Mouse (Mus musculus) adrenal gland, adult 18-20 months (tissue): Measurements from ENCODE around the gene 6430571L13Rik. TPM values are rescaled to one million over a fixed set of nuclear protein-coding genes. Genes with fewer than 3 reads are reported as not detected.

ENCODE experiments used
- DNase-seq, 2 experiments: peaks; one replicate each; pipeline ENCODE4 v3.0.0; 2021 to 2022; ENCODE audit warnings: low spot score in 2 of 2
- total RNA-seq, 2 experiments: library from RNA; stranded (reverse); gene quantifications; 1 replicate in 1 of 2; 2 replicates in 1 of 2; pipeline ENCODE4 v1.2.3; 2021

The 6430571L13Rik gene
- total RNA-seq, 2 experiments from 2014 or later: 0.30 to 1.3 TPM

GRCm38 (mm10) chr9:107377961-107378512, 37.6 kb downstream of the 6430571L13Rik start:
- DNase-seq: no peak

GRCm38 (mm10) chr9:107381723-107382122, 41.3 kb downstream of the 6430571L13Rik start:
- peak in 1 of 2 experiments; percentile 20 for DNase-seq

DNA sequence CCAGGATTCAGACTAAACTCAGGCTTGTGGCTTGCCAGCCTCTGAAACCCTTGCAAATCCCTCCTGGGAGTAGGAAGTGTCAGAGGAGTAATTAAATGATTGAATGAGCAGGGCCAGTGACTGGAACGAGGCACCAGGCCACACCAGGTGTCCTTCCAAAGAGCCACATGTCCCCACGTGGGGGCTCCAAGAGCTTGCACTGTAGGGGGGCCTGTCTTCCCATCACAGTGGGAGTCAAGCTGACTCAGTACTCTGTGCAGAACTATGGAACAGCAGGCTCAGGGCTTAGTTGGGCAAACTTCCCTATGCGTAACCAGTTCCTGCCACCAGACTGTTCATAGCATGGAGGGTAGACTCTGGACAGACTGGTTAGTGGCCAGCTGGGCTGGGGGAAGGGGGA, 44.0 kb downstream of the 6430571L13Rik start:
- DNase-seq: no peak

DNA sequence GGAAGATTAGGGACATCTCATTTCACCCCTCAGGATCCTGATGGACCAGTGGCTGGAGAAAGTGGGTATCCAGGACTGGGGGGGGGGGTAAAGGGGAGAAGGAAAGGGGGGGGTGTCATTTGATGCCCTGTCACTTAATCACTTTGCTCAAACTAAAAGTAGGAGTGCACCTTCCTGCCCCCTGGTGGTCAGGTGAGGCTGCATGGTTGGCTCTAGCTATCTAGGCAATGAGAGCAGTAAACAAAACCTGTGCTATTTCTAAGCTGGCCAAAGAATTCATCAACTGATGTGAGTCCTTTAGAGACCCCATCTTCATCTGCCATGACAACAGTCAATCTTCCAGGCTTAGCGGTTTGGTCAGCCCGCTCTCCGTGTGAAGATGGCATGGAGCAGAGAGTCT, 46.3 kb downstream of the 6430571L13Rik start:
- DNase-seq: peak in 1 of 2 experiments; percentile 34

DNA sequence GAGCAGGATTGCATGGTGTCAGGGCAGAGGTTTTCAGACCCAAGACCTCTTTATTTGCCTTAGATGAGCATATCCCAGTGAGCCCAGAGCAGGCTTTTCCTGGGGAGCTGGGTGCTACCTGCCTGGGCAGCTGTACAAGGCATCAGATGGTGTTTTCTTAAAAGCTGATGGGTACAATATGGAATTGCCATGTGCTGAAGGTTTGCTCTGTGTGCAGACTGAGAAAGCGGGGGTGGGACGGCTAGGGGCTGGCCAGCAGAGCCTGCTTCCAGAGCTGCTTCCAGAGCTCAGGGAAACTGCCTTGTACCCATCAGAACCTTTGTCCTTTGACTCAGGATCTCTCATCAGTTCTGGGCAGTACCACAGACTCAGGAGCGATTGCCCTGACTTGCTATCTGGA, 47.3 kb downstream of the 6430571L13Rik start:
- no peak for DNase-seq

- no peak for DNase-seq
Measured at GRCm38 (mm10) chr9:107388263-107388662, 47.9 kb downstream of the 6430571L13Rik start.

GRCm38 (mm10) chr9:107396397-107396796, 56.0 kb downstream of the 6430571L13Rik start:
- DNase-seq: no peak

- DNase-seq: no peak
Measured at GRCm38 (mm10) chr9:107398968-107399367, 58.6 kb downstream of the 6430571L13Rik start.

DNA sequence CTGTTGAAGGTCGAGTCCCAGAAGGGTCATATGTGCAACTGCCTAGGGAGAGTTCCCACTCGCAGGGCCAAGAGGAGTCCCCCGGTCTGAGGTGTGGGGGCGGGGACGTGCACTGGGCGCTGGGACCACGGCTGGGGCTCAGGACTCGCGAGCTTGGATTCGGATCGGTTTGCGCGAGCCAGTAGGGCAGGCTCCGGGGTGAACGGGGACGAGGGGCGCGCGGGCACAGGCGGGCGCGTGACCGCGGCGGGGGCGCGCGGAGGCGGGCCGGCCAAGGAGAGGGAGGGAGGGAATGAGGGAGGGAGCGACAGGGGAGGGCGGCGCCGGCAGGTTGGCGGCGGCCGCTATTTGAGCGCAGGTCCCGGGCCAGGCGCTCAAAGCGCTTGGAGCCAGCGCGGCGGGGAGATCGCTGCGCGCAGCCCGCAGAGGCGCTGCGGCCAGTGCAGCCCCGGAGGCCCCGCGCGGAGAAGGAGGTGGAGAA, 59.1 kb downstream of the 6430571L13Rik start, which contains the start of gene Cacna2d2:
Gene Cacna2d2 (plus strand): TSS at position 122 of the 481 bp plus-strand sequence.
- DNase-seq: peak; percentile 61 to 63

DNA sequence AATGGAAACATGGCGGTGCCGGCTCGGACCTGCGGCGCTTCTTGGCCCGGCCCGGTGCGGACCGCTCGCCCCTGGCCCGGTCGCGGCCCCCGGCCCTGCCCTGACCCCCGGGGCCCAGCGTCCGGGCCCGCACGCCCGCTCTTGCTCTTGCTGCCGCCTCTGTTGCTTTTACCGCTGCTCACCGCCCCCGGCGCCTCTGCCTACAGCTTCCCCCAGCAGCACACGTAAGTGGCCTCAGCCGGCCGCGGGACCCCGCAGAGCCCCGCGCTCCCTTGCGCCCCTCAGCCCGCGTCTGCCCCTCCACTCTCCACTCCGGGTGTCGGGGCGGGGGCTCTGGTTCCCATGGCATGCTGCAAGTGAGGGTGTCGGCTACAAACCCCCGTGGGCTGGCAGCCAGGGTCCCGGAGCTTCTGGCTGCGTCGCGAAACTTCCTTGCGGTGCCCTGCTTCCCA, 59.7 kb downstream of the 6430571L13Rik start:
- DNase-seq: peak in 1 of 2 experiments; percentile 7

- DNase-seq: no peak
Measured at GRCm38 (mm10) chr9:107400666-107401285, 60.4 kb downstream of the 6430571L13Rik start.

Other genes starting within 250 kb of the 6430571L13Rik start
- gene Dock3, start 108.7 kb upstream of the 6430571L13Rik start, total RNA-seq: 1 to 10 TPM; 3.1 to 3.7 TPM
- gene Mapkapk3, start 50.7 kb upstream of the 6430571L13Rik start, total RNA-seq: 10 to 100 TPM; 42.8 to 55.6 TPM
- 1 to 10 TPM; 7.9 to 9.9 TPM for gene Cish, start 44.6 kb upstream of the 6430571L13Rik start, total RNA-seq
- gene Hemk1, start 2.3 kb upstream of the 6430571L13Rik start, total RNA-seq: 10 to 100 TPM; 12.9 to 17.4 TPM
- gene Cacna2d2, start 59.0 kb downstream of the 6430571L13Rik start, total RNA-seq: 1 to 10 TPM; 5.8 to 6.9 TPM
- 10 to 100 TPM; 40.0 to 49.5 TPM for gene Tmem115, start 193.3 kb downstream of the 6430571L13Rik start, total RNA-seq
- gene Cyb561d2, start 201.6 kb downstream of the 6430571L13Rik start, total RNA-seq: 10 to 100 TPM; 12.8 to 20.2 TPM
- 10 to 100 TPM; 25.8 to 30.9 TPM for gene Nprl2, start 201.6 kb downstream of the 6430571L13Rik start, total RNA-seq
- 1 to 10 TPM; 1.0 to 1.1 TPM for gene Zmynd10, start 206.7 kb downstream of the 6430571L13Rik start, total RNA-seq
- gene Rassf1, start 211.0 kb downstream of the 6430571L13Rik start, total RNA-seq: 10 to 100 TPM; 16.4 to 24.2 TPM
- gene Tusc2, start 222.7 kb downstream of the 6430571L13Rik start, total RNA-seq: 10 to 100 TPM; 53.9 to 54.3 TPM
- gene Hyal2, start 227.3 kb downstream of the 6430571L13Rik start, total RNA-seq: 10 to 100 TPM; 34.1 to 45.3 TPM
- 10 to 100 TPM in 1 of 2 experiments, 1 to 10 TPM in 1; 9.2 to 15.7 TPM for gene Hyal1, start 236.3 kb downstream of the 6430571L13Rik start, total RNA-seq
- gene Naa80, start 238.3 kb downstream of the 6430571L13Rik start, total RNA-seq: 10 to 100 TPM; 13.3 to 16.5 TPM
- gene Hyal3, start 240.2 kb downstream of the 6430571L13Rik start, total RNA-seq: 1 to 10 TPM; 1.4 to 1.7 TPM
- gene Ifrd2, start 247.0 kb downstream of the 6430571L13Rik start, total RNA-seq: 10 to 100 TPM; 38.0 to 41.1 TPM